Mouse (Mus musculus) v-Abl transformed pro-B cells (cell line): ENCODE measurements at regions not wholly inside any gene's neighbourhood (a gene's known extent, or its start where the extent isn't known, plus 50 kb on each side); places are given as distances from the start of the nearest gene placed in this dataset.

Experiments used
- in situ Hi-C, 2 experiments: fragments of 400-800 bp; cut with MboI; formaldehyde crosslinking; loops; one replicate each; pipeline ENCODE4 v1.15.1; 2025; ENCODE audit not compliant: unreplicated experiment in 2 of 2

- in situ Hi-C loops: loop anchor here in 1 of 2 experiments (5.0 to 10.0 kb wide), 3 partner anchors 143 to 401 kb away; partner anchors contain the start of gene Atg10
These were observed 92.1 kb upstream of the Ssbp2 start for GRCm38 (mm10) chr13:91367896-91368556.

GRCm38 (mm10) chr13:91368664-91369063, 91.4 kb upstream of the Ssbp2 start:
- in situ Hi-C loops: loop anchor here in 1 of 2 experiments (5.0 to 10.0 kb wide), 3 partner anchors 144 to 401 kb away; partner anchors contain the start of gene Atg10

GRCm38 (mm10) chr13:91370021-91370420, 90.1 kb upstream of the Ssbp2 start:
- in situ Hi-C loops: loop anchor here (5.0 to 10.0 kb wide), 5 partner anchors 82 to 395 kb away; no protein-coding TSS in a partner anchor

GRCm38 (mm10) chr13:91370441-91370840, 89.6 kb upstream of the Ssbp2 start:
- in situ Hi-C loops: loop anchor here (5.0 to 10.0 kb wide), 5 partner anchors 82 to 396 kb away; no protein-coding TSS in a partner anchor

- in situ Hi-C loops: loop anchor here (5.0 to 10.0 kb wide), 5 partner anchors 81 to 396 kb away; no protein-coding TSS in a partner anchor
These were observed 89.0 kb upstream of the Ssbp2 start for GRCm38 (mm10) chr13:91370886-91371595.

- in situ Hi-C loops: loop anchor here (5.0 to 10.0 kb wide), 5 partner anchors 81 to 397 kb away; no protein-coding TSS in a partner anchor
These were observed 88.5 kb upstream of the Ssbp2 start for GRCm38 (mm10) chr13:91371596-91371987.

- in situ Hi-C loops: loop anchor here (5.0 to 10.0 kb wide), 5 partner anchors 80 to 398 kb away; no protein-coding TSS in a partner anchor
These were observed 87.8 kb upstream of the Ssbp2 start for GRCm38 (mm10) chr13:91372130-91372875.

- in situ Hi-C loops: loop anchor here (5.0 to 10.0 kb wide), 5 partner anchors 78 to 399 kb away; no protein-coding TSS in a partner anchor
These were observed 85.9 kb upstream of the Ssbp2 start for GRCm38 (mm10) chr13:91374141-91374540.

GRCm38 (mm10) chr13:91376556-91376955, 83.5 kb upstream of the Ssbp2 start:
- in situ Hi-C loops: loop anchor here in 1 of 2 experiments (5.0 to 10.0 kb wide), 2 partner anchors 46 to 402 kb away; no protein-coding TSS in a partner anchor

- in situ Hi-C loops: loop anchor here in 1 of 2 experiments (5.0 to 10.0 kb wide), 2 partner anchors 45 to 403 kb away; no protein-coding TSS in a partner anchor
These were observed 82.7 kb upstream of the Ssbp2 start for GRCm38 (mm10) chr13:91377428-91377827.

GRCm38 (mm10) chr13:91377972-91378371, 82.1 kb upstream of the Ssbp2 start:
- in situ Hi-C loops: loop anchor here in 1 of 2 experiments (5.0 to 10.0 kb wide), 2 partner anchors 44 to 403 kb away; no protein-coding TSS in a partner anchor

- in situ Hi-C loops: no loop called here
These were observed 74.7 kb upstream of the Ssbp2 start for GRCm38 (mm10) chr13:91385393-91385792.

GRCm38 (mm10) chr13:91387913-91388312, 72.2 kb upstream of the Ssbp2 start:
- in situ Hi-C loops: no loop called here

- in situ Hi-C loops: no loop called here
These were observed 56.5 kb upstream of the Ssbp2 start for GRCm38 (mm10) chr13:91403632-91404031.

GRCm38 (mm10) chr13:91405027-91405426, 55.1 kb upstream of the Ssbp2 start:
- in situ Hi-C loops: no loop called here

- in situ Hi-C loops: no loop called here
These were observed 50.0 kb upstream of the Ssbp2 start for GRCm38 (mm10) chr13:91410116-91410515.
